Mouse (Mus musculus) kidney, postnatal 0 days (tissue): Measurements from ENCODE around the gene Ptpre. TPM values are rescaled to one million over a fixed set of nuclear protein-coding genes. Genes with fewer than 3 reads are reported as not detected.

Experiments used
- ATAC-seq: fragments of 200-750 bp; cut with Nextera tagmentation; replicated peaks from 2 replicates; pipeline ENCODE4 v1.8.0; 2017; ENCODE audit warnings: low read depth, moderate number of reproducible peaks, moderate TSS enrichment, moderate library complexity; ENCODE audit not compliant: low FRiP score
- DNase-seq: peaks from one replicate; pipeline ENCODE4 v3.0.0-alpha.2; 2016; ENCODE audit warnings: low spot score
- H3K27ac ChIP-seq: fragments of 300-500 bp; sonication (generic); 2 replicates; pipeline ENCODE4 v1.5.1; 2014; ENCODE audit warnings: mild to moderate bottlenecking
- H3K27me3 ChIP-seq: fragments of 300-500 bp; sonication (generic); 2 replicates; pipeline ENCODE4 v1.6.1; 2014; ENCODE audit warnings: low read length, mixed read lengths; ENCODE audit not compliant: insufficient read depth
- H3K36me3 ChIP-seq: fragments of 300-500 bp; sonication (generic); 2 replicates; pipeline ENCODE4 v1.6.1; 2014; ENCODE audit warnings: low read length, mixed read lengths; ENCODE audit not compliant: insufficient read depth
- H3K4me1 ChIP-seq: fragments of 300-500 bp; sonication (generic); replicated peaks from 2 replicates; pipeline ENCODE4 v1.6.1; 2014; ENCODE audit warnings: antibody characterized with exemption, low read length, mixed read lengths; ENCODE audit not compliant: insufficient read depth
- H3K4me2 ChIP-seq: fragments of 300-500 bp; sonication (generic); 2 replicates; pipeline ENCODE4 v1.6.1; 2014; ENCODE audit warnings: mild to moderate bottlenecking, low read length, moderate library complexity, mixed read lengths
- H3K4me3 ChIP-seq: fragments of 300-500 bp; sonication (generic); replicated peaks from 2 replicates; pipeline ENCODE4 v1.5.1; 2014; ENCODE audit warnings: low read depth, low read length
- H3K9ac ChIP-seq: fragments of 300-500 bp; sonication (generic); 2 replicates; pipeline ENCODE4 v1.6.1; 2014; ENCODE audit warnings: low read depth, low read length
- H3K9me3 ChIP-seq: fragments of 300-500 bp; sonication (generic); replicated peaks from 2 replicates; pipeline ENCODE4 v1.6.1; 2016; ENCODE audit warnings: low read length, inconsistent platforms, mixed read lengths
- CTCF ChIP-seq: IDR thresholded peaks from 2 replicates; pipeline ENCODE4 v1.5.1; 2016; ENCODE audit warnings: antibody characterized with exemption, low read depth, mild to moderate bottlenecking, moderate library complexity
- WGBS: fragments of 180-500 bp; shearing (Covaris S2); extraction: QIAGEN DNeasy Blood & Tissue Kit; methylation state at CpG from one replicate; pipeline ENCODE4 v1.1.7; 2014; 5-methylcytosine and 5-hydroxymethylcytosine counted together
- polyA plus RNA-seq: library from polyadenylated mRNA; unstranded; fragments of >200 nt; fragmentation: Nextera tagmentation; extraction: Ambion mirVana; gene quantifications from 2 replicates; pipeline ENCODE4 v1.2.1, GENCODE M21; 2015

The Ptpre gene
- polyA plus RNA-seq, 1 experiment from 2014 or later = 1.3 TPM

DNA sequence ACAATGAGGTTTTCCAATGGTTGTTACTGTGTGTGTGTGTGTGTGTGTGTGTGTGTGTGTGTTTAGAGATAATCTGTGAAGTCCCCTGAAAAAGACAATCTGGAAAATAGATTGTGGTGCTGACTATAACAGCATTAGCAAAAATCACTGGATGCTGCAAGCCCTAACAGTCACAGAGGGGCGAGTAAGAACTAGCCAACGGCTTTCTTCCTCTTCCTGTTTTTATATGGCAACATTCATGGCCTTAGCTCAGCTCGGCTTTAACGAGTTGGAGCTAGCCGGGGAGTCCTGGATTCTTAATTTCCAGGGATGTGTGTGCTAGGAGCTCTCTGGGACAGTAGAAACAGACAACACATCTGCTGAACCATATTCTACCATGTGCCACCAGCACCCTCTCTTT lies 17.0 kb upstream of the Ptpre start:
- Histone ChIP-seq H3K27ac (no peak overlapping the region), H3K27me3 (no peaks in the 10 kb centered on the region), H3K9me3 (no peaks in the 10 kb centered on the region), H3K9ac (no peak overlapping the region), H3K36me3 (no peaks in the 10 kb centered on the region), H3K4me2 (no peak overlapping the region), H3K4me3 (no peak overlapping the region), H3K4me1 (0 out of 2 replicates have a peak, but pooled peaks cover 4% of the 10 kb centered on the region)
- ATAC-seq (no peak), DNase-seq (no peak)
- WGBS = 59% methylated on average over 5 of the region's 5 CpGs
- TF ChIP-seq CTCF = no peak

DNA sequence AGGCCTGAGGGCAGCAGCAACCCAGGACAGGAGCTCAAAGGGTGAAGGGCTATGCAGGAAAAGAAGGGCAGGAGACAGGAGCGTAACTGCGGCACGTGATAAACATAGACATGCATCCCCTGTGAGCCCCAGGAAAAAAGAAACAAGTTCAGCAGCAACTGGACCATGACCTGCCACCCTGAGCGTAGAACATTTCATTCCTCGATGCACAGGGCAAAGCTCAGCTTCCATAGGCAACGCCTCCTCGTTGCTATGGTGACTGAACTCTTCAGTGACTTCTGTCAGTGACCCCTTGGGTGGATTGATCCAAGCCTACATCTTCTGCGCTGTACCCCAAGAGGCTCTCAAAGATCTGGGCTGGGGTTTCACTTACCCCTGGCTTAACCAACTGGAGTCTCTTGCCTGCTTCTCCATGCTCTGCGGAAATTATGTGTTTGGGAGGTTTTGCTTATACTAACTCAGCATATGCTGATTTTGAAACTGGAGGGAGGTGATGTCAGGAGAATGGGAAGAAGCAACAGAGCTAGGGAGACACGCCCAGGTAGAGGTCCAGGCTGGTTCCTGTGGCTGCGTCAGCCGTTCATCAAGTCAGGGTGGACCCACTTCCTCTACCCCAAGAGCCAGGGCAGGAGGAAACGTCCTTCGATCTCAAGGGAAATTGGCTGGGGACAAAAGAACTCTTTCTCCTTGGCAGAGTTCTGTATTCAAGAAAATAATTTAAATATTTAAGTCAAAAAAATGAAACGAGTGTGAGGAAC lies 15.3 kb upstream of the Ptpre start:
- Histone ChIP-seq H3K4me2 (no peak overlapping the region), H3K4me1 (0 out of 2 replicates have a peak, but pooled peaks cover 4% of the 10 kb centered on the region), H3K27ac (peak overlapping the region; percentile 61; the same call in 1 of the 2 replicates), H3K4me3 (no peak overlapping the region), H3K9ac (no peak overlapping the region), H3K36me3 (no peaks in the 10 kb centered on the region), H3K9me3 (no peaks in the 10 kb centered on the region), H3K27me3 (no peaks in the 10 kb centered on the region)
- TF ChIP-seq CTCF = no peak
- WGBS = 53% methylated on average over 15 of the region's 15 CpGs
- DNase-seq = peak; percentile 72
- peak; percentile 93 for ATAC-seq

DNA sequence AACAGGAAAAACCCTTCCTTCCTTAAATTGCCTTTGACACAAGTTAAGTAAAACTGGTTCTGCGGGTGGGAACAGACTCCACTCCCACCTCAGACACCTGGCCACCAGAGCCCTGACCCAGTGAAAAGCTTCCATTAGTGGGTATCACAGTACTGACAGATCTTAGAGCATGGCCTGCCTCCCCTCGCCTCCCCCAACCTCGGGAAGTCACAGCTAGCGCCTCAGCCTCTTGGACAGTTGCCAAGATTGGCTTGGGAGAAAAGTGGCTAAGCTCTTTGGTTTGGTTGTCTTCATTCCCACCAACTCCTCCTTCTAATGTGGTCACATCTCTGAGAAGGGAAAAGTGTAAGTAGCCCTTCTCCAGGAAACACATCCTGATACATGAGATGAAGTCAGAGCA lies 13.3 kb upstream of the Ptpre start:
- peak; percentile 54 for DNase-seq
- Histone ChIP-seq H3K4me2 (no peak overlapping the region), H3K27me3 (no peaks in the 10 kb centered on the region), H3K9me3 (no peaks in the 10 kb centered on the region), H3K27ac (0 out of 2 replicates have a peak overlapping the region, but pooled peaks have one; percentile 31), H3K9ac (no peak overlapping the region), H3K36me3 (no peaks in the 10 kb centered on the region), H3K4me1 (0 out of 2 replicates have a peak, but pooled peaks cover 4% of the 10 kb centered on the region), H3K4me3 (no peak overlapping the region)
- ATAC-seq = no peak
- no peak for TF ChIP-seq CTCF
- 12% methylated on average over 4 of the region's 4 CpGs for WGBS

DNA sequence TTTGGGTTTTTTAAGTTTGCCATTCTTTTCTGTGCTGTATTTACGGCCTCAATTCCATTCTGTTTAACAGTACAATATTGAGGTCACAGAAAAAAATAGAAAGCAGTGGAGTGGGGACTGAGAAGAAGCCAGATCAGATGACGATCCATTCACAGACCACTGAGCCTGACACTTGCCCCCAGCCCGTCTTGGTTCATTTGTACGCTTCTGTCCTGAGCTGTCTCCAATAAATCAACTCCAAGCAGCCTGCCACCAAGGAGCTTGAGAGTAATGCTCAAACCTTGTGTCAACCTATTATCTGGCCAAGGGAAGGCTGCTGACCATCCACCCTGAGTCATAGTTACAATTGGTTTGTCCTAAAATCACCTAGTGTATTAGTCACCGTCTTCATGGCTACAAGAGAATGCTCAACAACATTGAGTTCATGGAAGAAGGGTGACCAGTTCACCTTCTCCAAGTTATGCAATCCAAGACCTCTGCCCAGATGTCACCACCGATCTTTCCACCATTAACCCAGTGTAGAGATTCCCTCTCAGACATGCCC lies 12.8 kb upstream of the Ptpre start:
- H3K27ac ChIP-seq = peak overlapping the region; percentile 31; the same call in 1 of the 2 replicates
- H3K4me3 ChIP-seq = no peak overlapping the region
- H3K4me2 ChIP-seq = no peak overlapping the region
- H3K27me3 ChIP-seq = no peaks in the 10 kb centered on the region
- 34% methylated on average over 6 of the region's 6 CpGs for WGBS
- no peak for TF ChIP-seq CTCF
- no peaks in the 10 kb centered on the region for H3K36me3 ChIP-seq
- H3K9me3 ChIP-seq = no peaks in the 10 kb centered on the region
- H3K4me1 ChIP-seq = 0 out of 2 replicates have a peak, but pooled peaks cover 4% of the 10 kb centered on the region
- DNase-seq (peak; percentile 63), ATAC-seq (peak; percentile 27)
- H3K9ac ChIP-seq = no peak overlapping the region

DNA sequence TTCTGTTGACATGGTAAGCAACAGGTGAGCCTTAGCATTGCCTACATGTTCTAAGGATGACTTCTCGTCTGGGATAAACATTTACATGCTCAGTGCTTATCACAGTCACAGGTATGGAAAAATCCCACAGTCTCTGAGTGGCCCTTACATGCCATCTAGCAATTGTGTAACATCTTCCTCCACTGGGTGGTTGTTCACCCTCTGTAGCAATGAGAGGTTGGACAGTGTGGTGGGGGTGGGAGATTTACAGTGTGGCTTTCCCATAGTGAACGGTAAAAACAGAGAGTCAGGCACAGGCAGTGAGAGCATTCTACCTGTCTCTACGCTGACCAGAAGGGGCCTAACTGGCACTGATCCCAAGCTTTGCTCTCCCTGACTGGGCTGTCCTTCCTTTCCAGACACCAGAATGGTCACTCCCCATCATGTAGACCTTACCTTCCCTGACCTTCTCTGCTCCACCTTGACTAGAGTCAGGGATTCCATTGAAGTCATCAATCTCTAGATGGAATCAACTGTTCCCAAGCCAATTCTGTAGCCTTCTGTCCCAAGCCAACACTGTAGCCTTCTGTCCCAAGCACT lies 10.6 kb upstream of the Ptpre start:
- WGBS = 53% methylated on average over 3 of the region's 3 CpGs
- no peak for DNase-seq
- H3K4me2 ChIP-seq = peak overlapping the region; percentile 11

DNA sequence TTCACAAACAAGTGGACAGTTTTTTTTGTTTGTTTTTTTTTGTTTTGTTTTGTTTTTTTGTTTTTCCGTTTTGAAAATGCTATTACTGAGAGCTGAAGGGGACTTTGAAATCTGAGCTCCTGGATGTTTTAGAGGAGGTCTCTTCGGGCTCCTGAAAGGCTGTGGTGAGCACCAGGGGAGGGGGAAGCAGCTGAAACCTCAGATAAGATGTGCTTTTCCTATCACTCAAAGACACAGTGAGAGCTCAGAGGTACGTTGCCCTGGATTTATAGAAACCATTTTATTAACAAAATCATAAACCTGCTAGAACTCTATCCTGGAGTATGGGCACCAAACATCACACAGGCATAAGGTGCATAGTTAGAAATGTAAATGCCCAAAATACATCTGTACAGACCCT lies 10.1 kb upstream of the Ptpre start:
- H3K36me3 ChIP-seq = no peaks in the 10 kb centered on the region
- H3K27ac ChIP-seq = no peak overlapping the region
- H3K4me3 ChIP-seq = no peak overlapping the region
- ATAC-seq (no peak), DNase-seq (no peak)
- no peak overlapping the region for H3K9ac ChIP-seq
- WGBS = 35% methylated on average over 3 of the region's 3 CpGs
- no peak for TF ChIP-seq CTCF
- 0 out of 2 replicates have a peak, but pooled peaks cover 4% of the 10 kb centered on the region for H3K4me1 ChIP-seq
- H3K27me3 ChIP-seq = no peaks in the 10 kb centered on the region
- peak overlapping the region; percentile 11 for H3K4me2 ChIP-seq
- H3K9me3 ChIP-seq = no peaks in the 10 kb centered on the region

More for the DNA sequence above, 10.6 kb upstream of the Ptpre start:
- Histone ChIP-seq H3K9ac (no peak overlapping the region), H3K4me1 (0 out of 2 replicates have a peak, but pooled peaks cover 4% of the 10 kb centered on the region), H3K4me3 (no peak overlapping the region), H3K27ac (no peak overlapping the region), H3K27me3 (no peaks in the 10 kb centered on the region), H3K9me3 (no peaks in the 10 kb centered on the region), H3K36me3 (no peaks in the 10 kb centered on the region)
- no peak for ATAC-seq
- TF ChIP-seq CTCF = no peak
